Mouse (Mus musculus) limb, embryonic 14.5 days (tissue): Measurements from ENCODE around the gene Rapgef3. TPM values are rescaled to one million over a fixed set of nuclear protein-coding genes. Genes with fewer than 3 reads are reported as not detected.

Experiments
- ATAC-seq: fragments of 200-750 bp; cut with Nextera tagmentation; 2 replicates; pipeline ENCODE4 v1.8.0; 2017; ENCODE audit warnings: low read depth, moderate number of reproducible peaks, moderate TSS enrichment; ENCODE audit not compliant: low FRiP score
- DNase-seq: peaks from one replicate; pipeline ENCODE4 v3.0.0-alpha.2; 2015; ENCODE audit warnings: low spot score
- H3K27ac ChIP-seq: fragments of 300-500 bp; sonication (generic); replicated peaks from 2 replicates; pipeline ENCODE4 v1.5.1; 2014; ENCODE audit warnings: low read depth, mild to moderate bottlenecking, low read length, moderate library complexity, mixed read lengths
- H3K27me3 ChIP-seq: fragments of 300-500 bp; sonication (generic); 2 replicates; pipeline ENCODE4 v1.6.1; 2014; ENCODE audit warnings: low read length, mixed read lengths; ENCODE audit not compliant: control insufficient read depth, insufficient read depth
- H3K36me3 ChIP-seq: fragments of 300-500 bp; sonication (generic); 2 replicates; pipeline ENCODE4 v1.6.1; 2014; ENCODE audit warnings: mild to moderate bottlenecking, low read length, moderate library complexity, mixed read lengths; ENCODE audit not compliant: control insufficient read depth, insufficient read depth
- H3K4me1 ChIP-seq: fragments of 300-500 bp; sonication (generic); 2 replicates; pipeline ENCODE4 v1.6.1; 2014; ENCODE audit warnings: antibody characterized with exemption, low read length, mixed read lengths; ENCODE audit not compliant: control insufficient read depth, insufficient read depth
- H3K4me2 ChIP-seq: fragments of 300-500 bp; sonication (generic); replicated peaks from 2 replicates; pipeline ENCODE4 v1.6.1; 2014; ENCODE audit warnings: low read depth, mild to moderate bottlenecking, low read length, moderate library complexity; ENCODE audit not compliant: severe bottlenecking
- H3K4me3 ChIP-seq: fragments of 300-500 bp; sonication (generic); replicated peaks from 2 replicates; pipeline ENCODE4 v1.5.1; 2014; ENCODE audit warnings: low read length
- H3K9ac ChIP-seq: fragments of 300-500 bp; sonication (generic); 2 replicates; pipeline ENCODE4 v1.6.1; 2014; ENCODE audit warnings: mild to moderate bottlenecking, low read depth, low read length, moderate library complexity; ENCODE audit not compliant: severe bottlenecking
- H3K9me3 ChIP-seq: fragments of 300-500 bp; sonication (generic); 2 replicates; pipeline ENCODE4 v1.6.1; 2016; ENCODE audit warnings: low read length; ENCODE audit not compliant: control insufficient read depth
- POLR2A ChIP-seq: fragments of 200-500 bp; IDR thresholded peaks from 2 replicates; pipeline ENCODE4 v1.8.0; 2012; ENCODE audit warnings: inconsistent platforms, mild to moderate bottlenecking, moderate library complexity, borderline replicate concordance; ENCODE audit not compliant: insufficient read depth, insufficient read length; ENCODE audit errors: extremely low read depth
- WGBS: fragments of 180-500 bp; shearing (Covaris S2); extraction: QIAGEN DNeasy Blood & Tissue Kit; methylation state at CpG from one replicate; pipeline ENCODE4 v1.1.7; 2014; 5-methylcytosine and 5-hydroxymethylcytosine counted together
- polyA plus RNA-seq, 2 experiments: library from polyadenylated mRNA; depleted of rRNA in 1 of 2; stranded (reverse) in 1 of 2; unstranded in 1 of 2; fragments of >200 nt; fragmentation: Nextera tagmentation in 1 of 2; extraction: Ambion mirVana in 1 of 2; gene quantifications; 2 replicates each; pipeline versions ENCODE4 v1.2.1 to v1.2.3; 2012 to 2014

Gene Rapgef3
- polyA plus RNA-seq, 2 experiments: 8.0 to 21.7 TPM

DNA sequence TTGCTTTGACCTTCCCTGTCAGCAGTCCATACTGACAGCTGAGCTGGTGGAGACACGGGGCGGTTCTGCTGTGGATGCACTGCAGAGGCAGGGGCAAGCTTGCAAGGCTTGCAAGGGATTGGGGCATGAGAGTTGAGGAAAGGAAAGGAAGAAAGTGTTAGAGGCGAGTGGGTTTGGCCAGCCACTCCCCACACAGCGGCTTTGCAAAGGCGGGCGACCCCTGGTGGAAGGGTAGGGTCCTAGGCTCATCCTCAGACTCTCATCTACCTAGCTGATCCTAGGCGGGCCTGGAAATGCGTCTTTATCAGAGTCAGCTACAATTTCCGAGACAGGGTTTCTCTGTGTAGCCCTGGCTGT is 15.0 kb upstream of the Rapgef3 start:
- Histone ChIP-seq H3K4me1 (peaks cover 32% of the 10 kb centered on the region), H3K4me3 (peak overlapping the region; percentile 15), H3K36me3 (no peaks in the 10 kb centered on the region), H3K27ac (peak overlapping the region; percentile 39), H3K9me3 (no peaks in the 10 kb centered on the region), H3K9ac (no peak overlapping the region), H3K4me2 (peak overlapping the region; percentile 23), H3K27me3 (no peaks in the 10 kb centered on the region)
- no peak for TF ChIP-seq POLR2A
- DNase-seq (peak; percentile 73), ATAC-seq (peak; percentile 6; the same call in 1 of the 2 replicates)
- 5% methylated on average over 9 of the region's 9 CpGs for WGBS

- H3K27ac ChIP-seq: peak overlapping the region; percentile 39
- ATAC-seq (peak; percentile 47; the same call in 1 of the 2 replicates), DNase-seq (peak; percentile 85)
- H3K9ac ChIP-seq: no peak overlapping the region
- H3K4me1 ChIP-seq: peaks cover 34% of the 10 kb centered on the region
- peak overlapping the region; percentile 15 for H3K4me3 ChIP-seq
- H3K36me3 ChIP-seq: no peaks in the 10 kb centered on the region
- no peaks in the 10 kb centered on the region for H3K9me3 ChIP-seq
- TF ChIP-seq POLR2A: no peak
- H3K27me3 ChIP-seq: no peaks in the 10 kb centered on the region
- peak overlapping the region; percentile 23 for H3K4me2 ChIP-seq
- 4% methylated on average over 24 of the region's 24 CpGs for WGBS
Measured at GRCm38 (mm10) chr15:97781961-97782748, 14.4 kb upstream of the Rapgef3 start.

DNA sequence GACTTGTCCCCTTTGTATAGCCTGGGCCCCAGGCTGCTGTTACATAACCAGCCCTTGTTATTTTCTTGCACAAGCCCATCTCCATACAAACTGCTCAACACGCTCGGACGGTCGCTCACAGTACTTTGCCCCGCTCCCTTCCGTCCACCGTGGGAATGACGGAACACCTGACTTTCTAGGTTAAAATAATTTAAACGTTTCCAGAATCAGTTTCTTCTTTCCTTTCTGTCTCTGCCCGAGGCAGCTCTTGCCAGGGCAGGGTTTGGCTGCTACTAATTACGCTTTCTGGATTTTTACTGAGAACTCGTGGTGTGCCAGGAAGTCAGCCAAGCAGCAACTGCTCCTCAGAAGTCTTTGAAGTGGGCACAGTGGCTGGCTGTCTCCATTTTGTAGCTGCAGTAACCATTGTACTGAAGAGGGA is 12.8 kb upstream of the Rapgef3 start:
- ATAC-seq: no peak
- Histone ChIP-seq H3K36me3 (no peaks in the 10 kb centered on the region), H3K4me3 (no peak overlapping the region), H3K4me2 (no peak overlapping the region), H3K9me3 (no peaks in the 10 kb centered on the region), H3K27ac (peak overlapping the region; percentile 61), H3K9ac (0 out of 2 replicates have a peak overlapping the region, but pooled peaks have one; percentile 2), H3K27me3 (no peaks in the 10 kb centered on the region), H3K4me1 (peaks cover 34% of the 10 kb centered on the region)
- 21% methylated on average over 12 of the region's 12 CpGs for WGBS
- no peak for TF ChIP-seq POLR2A
- peak; percentile 47 for DNase-seq

DNA sequence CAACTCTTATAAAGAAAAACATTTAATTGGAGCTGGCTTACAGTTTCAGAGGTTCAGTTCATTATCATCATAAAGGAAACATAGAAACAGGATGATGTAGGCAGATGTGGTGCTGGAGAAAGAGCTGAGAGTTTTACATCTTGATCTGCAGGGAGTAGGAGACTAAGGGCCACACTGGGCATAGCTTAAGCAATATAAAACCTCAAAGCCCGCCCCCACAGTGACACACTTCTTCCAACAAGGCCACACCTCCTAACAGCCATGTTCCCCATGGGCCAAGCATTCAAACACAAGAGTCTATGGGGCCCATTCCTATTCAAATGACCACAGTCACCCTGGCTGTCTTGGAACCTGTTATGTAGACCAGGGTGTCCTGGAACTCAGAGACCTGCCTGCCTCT is 11.8 kb upstream of the Rapgef3 start:
- peaks cover 31% of the 10 kb centered on the region for H3K4me1 ChIP-seq
- no peak for TF ChIP-seq POLR2A
- no peaks in the 10 kb centered on the region for H3K27me3 ChIP-seq
- H3K27ac ChIP-seq: no peak overlapping the region
- H3K9ac ChIP-seq: no peak overlapping the region
- no peak overlapping the region for H3K4me3 ChIP-seq
- ATAC-seq: no peak
- H3K9me3 ChIP-seq: no peaks in the 10 kb centered on the region
- no peak overlapping the region for H3K4me2 ChIP-seq
- no peaks in the 10 kb centered on the region for H3K36me3 ChIP-seq
- 82% methylated on average over 1 of the region's 1 CpGs for WGBS
- no peak for DNase-seq

GRCm38 (mm10) chr15:97778311-97779098 is 10.7 kb upstream of the Rapgef3 start, which contains the start of gene Slc48a1:
Gene Slc48a1 (plus strand): TSS chr15:97778520.
- Histone ChIP-seq H3K9me3 (no peaks in the 10 kb centered on the region), H3K27ac (no peak within 1 kb of the TSS), H3K4me3 (no peak within 1 kb of the TSS), H3K27me3 (no peaks in the 10 kb centered on the region), H3K4me2 (no peak within 1 kb of the TSS), H3K9ac (no peak within 1 kb of the TSS), H3K36me3 (no peaks in the 10 kb centered on the region), H3K4me1 (peaks cover 38% of the 10 kb centered on the region)
- ATAC-seq (no peak), DNase-seq (no peak)
- no peak for TF ChIP-seq POLR2A
- 70% methylated on average over 8 of the region's 8 CpGs for WGBS
